Mouse (Mus musculus) cerebellum, postnatal 4 days (tissue): Measurements from ENCODE around the gene Emg1.

Source experiments
- DNase-seq, 2 experiments: peaks; one replicate each; pipeline ENCODE4 v3.0.0; 2022; ENCODE audit warnings: low spot score in 2 of 2, mixed read lengths in 1 of 2

The Emg1 gene

DNA sequence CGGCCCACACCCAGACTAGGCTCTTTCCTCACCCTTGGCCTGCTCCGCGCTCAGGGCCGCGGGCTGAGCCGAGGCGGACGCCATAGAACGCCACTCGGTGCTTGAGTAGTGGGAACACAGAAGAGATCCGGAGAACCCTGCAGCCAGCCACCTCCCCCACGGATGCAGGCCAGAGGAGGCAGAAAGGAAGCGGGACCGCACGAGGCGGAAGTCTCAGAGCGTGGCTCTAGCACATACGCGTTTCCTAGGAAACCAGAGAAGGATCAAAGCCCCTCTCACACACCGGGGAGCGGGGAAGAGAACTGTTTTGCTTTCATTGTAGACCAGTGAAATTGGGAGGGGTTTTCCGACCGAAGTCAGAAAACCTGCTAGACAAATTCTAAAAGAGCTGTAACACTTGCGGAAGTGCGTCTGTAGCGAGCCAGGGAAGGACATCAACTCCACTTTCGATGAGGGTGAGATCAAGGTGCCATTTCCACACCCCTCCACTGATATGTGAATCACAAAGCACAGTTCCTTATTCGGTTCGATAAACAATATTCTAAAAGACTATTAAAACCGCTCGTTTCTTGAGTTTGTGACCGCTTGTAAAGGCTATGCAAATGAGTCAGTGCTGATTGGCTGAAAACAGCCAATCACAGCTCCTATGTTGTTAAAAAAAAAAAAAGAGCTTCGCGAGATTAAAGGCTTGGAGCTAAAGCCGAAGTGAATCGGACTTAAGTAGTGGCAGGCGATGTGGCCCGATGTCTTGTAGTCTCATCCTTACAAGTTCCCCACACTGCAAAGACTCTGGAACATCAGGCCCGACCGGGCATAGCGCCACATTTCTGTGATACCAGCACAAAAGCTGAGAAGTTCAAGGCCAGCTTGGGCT, 29.1 kb upstream of the Emg1 start, which contains the start of gene Grcc10:
TSS of gene Grcc10 (minus strand) at position 487 of the 874 bp plus-strand sequence.
- peak; percentile 64 to 88 for DNase-seq

DNA sequence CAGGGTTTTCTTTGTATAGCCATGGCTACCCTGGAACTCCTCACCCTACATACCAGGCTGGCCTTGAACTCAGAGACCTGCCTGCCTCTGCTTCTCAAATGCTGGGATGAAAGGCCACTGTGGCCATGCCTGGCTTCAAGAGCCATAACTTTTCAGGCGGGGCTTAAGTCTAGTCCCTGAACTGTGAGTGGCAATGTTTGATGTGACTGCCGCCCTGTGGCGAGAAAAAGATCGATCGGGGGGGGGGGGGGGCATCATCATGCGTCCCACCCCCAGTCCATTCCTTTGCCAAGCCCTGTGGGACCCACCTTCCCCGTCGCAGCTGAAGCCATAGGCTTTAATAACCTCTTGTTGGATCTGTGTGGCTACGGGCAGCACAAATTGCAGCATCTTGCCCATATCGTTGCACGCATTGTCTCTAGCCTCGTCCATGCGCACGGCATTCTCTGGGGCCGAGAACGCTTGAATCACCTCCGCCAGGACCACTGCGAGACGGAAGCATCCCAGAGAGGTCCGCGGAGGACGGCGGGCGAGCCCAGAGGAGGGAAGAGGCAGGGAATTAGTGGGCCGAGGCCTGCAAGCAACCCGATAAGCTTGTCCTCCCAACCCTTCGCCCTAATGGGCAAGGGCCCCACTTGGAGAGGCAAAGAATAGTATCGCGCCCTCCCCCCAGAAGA, 28.4 kb upstream of the Emg1 start:
- DNase-seq = no peak

DNA sequence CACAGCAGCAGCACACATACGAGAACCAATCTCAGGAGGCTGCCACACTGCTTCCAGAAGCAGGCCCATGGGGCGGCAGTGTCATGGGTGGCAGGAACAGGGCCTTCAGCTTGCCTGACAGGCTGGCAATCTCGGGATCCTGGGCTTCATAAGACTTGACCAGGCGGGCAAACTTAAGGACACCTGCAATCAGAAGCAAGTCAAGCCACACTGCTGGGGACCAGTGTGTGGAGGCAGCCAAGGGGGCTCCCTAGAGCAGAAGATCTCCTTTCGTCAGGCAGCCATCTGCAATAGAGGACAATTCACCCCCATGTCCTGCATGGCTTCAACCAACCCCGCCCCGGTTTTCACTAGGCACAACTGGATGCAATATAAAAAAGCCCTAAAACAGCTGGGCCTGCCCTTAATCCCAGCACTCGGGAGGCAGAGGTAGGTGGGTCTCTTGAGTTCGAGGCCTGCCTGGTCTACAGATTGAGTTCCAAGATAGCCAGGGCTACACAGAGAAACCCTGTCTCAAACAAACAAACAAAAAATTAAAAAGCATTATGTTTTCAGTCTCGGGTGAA, 27.3 kb upstream of the Emg1 start:
- no peak for DNase-seq

DNA sequence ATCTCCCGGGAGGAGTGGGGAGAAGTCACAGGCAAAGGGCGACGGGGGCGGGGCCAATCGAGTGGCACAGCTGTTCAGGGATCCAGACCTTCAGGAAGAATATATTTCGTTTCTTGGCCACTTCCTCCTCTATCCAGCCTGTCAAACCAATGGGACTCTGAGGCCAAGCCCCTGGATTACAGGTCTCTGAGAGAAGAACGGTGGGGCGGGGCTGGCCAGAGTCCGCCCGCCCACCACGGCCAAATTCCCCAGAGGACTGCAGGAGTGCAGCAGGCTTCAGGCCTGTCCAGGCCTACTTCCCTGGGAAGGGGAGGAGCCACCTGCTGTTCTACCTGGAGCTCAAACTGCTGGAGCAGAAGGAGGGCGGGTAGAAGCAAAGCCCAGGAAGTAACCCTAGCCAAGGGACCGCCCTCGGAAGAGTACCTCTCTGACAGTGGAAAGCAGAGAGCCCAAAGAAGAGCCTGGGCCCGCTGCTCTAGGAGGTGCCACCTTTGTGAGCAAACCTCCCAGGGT, 26.6 kb upstream of the Emg1 start, which contains the start of gene Ptpn6:
TSS of gene Ptpn6 (minus strand) at position 204 of the 513 bp plus-strand sequence.
- no peak for DNase-seq

DNA sequence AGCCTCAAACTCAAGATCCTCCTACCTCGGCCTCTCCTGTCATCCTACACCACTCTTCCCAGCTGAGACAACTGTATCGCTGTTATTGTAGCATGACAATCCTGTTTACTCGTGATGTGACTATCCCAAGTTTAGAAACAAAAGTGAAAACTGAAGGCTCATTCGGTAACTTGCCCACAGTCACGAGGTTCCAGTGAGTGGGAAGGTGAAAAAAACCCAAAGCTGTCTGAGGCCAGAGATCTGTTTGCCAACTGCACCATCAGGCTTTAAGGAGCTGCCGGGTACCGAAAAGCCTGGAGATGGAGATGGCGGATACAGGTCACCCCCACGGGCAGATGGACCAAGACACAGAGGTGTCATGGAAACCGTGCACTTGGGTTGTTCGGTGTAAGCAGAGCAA, 25.1 kb upstream of the Emg1 start:
- no peak for DNase-seq

DNA sequence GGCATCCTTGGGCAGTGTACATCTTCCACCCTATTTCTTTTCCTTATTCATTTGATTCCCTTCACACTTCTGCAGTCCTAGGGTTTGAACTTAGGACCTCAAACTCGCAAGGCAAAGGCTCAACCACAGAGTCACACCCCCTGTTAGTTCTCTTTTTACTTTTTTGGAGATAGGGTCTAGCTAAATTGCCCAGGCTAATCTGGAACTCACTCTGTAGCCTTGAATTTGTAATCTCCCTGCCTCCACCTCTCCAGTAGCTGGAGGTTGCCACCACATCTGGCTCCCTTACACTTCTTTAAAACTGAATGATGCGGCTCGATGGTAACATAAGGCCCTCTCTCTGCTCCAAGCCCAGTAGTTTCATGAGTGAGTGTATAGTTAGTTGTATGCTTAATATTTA, 22.4 kb upstream of the Emg1 start:
- no peak for DNase-seq

DNA sequence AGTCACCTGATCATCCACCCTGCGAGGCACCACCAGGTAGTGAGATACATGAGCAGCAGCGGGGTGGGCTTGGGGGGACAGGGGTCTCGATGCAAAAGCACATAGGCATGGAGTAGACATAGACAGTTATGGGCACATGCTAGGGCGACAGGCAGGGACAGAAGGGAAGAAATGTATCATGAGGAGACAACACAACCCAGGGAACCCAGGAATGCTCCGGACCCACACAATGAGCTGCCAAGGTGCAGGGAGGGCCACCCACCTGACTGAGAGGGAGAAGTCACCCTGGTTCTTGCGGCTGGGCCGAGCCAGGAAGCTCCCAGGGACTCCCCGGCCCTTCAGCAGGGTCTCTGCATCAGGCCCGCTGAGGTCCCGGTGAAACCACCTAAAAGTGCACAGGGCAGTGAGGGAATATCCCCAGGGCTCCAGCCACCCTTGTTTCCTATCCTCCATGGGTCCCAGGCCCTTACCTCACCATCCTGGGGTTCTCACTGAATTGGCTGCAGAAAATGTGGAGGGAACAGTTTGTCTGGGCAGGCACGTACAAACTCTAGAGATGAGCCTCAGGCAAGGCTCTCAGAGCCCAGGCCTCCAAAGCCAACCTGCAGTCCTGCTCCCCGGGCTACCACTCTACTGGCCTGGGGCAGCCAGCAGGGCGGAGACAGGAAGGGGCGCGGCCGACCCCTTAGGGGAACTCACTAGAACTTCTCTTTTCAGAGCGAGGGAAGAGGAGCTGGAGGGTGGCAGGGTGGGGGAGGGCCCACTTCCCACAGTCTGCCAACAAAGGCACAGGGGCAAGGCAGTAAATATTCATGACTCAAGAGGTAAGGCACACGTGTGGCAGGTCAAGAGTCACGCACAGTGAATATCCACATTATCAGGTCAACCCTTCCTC, 20.7 kb upstream of the Emg1 start:
- DNase-seq = no peak

DNA sequence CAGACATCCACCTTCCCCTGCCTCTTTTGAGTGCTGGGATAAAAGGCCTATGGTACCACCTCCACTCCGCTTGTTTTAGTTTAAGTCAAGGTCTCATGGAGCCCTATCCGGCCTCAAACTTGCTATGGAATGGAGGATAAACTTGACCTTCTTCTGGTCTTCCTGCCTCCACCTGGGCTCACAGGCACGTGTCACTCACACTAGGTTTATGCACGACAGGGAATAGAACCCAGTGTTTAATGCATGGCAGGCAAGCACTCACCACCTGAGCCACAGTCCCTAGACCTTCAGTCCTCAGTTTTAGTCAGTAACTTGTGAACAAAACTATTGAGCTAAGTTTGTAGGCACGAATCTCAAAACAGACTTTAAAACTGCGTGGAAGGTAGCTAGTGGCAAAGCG, 19.1 kb upstream of the Emg1 start:
- DNase-seq = no peak

DNA sequence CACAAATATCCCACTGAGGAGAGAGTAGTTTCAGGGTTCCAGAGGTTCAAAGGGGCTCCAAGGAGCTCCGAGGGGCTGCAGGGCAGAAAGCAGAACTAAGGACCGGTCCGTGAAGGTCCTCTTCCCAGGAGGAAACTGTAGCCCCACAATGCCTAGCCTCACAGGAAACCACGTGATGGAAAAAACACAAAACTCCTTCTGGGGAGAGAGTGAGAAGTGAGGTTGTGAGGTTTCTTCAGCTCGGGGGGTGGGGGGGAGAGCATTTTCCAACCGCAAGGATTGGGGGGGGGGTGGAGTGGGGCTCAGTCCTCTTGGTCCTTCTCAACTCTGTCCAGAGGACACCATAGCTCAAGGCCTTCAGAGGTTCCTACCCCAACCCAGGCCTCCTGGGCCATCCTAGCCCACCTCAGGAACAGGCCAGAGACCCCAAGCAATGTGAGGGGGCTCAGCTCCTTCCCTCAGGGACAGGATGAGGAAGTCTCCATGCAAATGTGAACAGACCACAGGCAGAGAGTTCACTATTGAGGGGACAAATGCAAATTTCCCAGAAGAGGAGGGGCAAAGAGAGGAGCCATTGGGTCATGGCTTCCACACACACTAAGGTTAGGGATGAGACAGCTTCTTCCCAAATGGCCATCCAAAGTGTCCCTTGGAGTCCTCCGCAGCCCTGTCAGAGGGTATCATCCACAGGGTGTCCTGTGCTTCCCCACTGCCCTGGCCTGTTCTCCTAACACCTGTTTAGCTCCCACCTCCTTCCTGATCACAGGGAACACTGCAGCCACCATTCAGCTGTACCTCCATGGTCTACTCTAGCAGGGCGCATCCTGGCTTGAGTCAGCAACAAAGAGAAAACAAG, 18.1 kb upstream of the Emg1 start:
- DNase-seq = no peak

DNA sequence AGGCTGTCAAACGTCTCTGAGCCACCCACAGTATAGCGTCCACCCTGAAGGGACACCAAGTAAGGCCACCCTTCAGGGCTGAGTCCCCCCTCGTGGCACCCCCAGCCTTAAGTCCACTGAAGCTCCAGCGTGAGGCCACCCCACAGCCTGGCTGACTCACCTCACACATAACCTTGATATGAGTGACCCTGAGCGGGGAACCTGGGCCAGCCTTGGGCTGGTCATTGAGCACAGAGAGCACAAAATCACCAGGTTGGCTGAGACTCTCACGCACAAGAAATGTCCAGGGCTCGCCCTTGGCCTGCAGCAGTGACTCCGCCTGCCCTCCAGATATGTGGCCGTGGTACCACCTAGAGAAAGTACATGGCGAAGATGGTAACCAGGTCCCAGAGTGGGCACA, 16.6 kb upstream of the Emg1 start:
- no peak for DNase-seq

DNA sequence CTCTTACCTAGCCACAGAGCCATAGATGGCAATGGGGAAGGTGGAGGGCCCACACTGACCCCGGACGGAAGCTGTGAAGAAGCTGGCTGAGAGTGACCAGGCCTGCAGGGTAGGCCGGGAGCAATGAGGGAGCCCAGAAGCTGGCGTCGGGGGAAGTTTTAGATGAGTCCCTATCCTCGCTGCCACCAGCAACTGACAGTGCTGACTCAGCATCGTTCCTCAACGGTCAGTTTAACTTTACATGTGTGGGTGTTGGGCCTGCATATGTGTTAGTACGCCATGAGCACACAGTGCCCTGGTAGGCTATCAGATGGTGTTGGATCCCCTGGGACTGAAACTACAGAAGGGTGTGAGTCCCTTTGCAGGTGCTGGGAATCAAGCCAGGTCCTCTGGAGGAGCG, 12.5 kb upstream of the Emg1 start:
- DNase-seq = no peak

DNA sequence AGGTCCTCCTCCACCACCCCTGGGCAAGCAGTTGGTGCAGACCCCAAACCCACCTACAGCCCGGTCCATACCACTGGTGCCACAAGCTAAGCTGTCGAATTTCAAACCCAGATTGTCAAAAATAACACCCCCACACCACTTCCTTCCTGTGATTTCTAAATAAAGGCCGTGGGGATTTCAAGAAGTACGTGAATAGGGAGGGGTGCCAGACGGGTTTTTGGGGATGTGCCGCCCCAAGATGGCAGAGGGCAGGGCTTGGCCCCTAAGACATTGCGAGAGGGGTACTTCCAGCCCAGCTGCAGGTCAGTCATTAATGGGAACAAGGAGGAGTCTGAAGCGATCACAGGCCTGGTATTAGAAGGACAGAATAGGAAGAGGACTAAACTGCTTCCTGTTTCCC, 11.6 kb upstream of the Emg1 start:
- DNase-seq = no peak

DNA sequence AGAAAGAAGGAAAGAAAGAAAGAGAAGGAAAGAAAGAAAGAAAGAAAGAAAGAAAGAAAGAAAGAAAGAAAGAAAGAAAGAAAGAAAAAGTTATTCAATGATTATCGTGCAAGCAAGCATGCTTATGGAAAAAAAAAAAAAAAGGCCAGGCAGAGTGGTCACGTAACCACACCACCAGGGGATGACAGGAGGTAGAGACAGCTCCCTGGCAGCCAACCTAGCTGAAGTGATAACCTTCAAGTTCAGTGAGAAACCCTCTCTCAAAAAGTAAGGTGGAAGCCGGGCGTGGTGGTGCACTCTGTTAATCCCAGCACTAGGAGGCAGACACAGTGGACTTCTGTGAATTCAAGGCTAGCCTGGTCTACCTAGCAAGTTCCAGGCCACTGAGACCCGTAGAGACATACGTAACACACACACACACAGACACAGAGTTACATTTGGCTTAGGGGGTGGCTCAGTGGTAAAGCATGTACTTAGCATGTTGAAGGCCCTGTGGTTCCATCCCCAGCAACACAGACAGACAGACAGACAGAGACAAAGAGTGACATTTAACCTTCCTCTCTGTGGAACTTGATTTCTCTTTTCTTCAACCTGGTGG, 11.0 kb upstream of the Emg1 start:
- DNase-seq = no peak

DNA sequence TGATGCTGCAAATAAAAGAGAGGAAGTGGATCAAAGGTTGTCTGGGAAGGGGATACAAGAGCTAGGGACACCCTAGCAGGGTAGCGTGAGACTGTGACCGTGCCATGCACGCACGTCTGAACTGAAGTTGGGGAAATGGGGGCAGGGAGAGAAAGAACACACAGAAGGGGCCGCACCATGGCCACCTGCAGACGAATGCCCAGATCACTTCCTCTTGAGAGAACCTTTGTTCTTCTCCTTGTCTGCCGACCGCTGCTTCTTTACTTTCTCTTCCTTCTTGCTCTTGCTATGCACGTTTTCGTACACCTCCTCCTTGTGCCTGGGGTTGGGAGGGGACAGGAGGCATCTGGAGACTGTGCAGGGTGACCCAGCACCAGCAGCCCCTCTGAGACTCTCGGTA, 8.9 kb upstream of the Emg1 start:
- no peak for DNase-seq

DNA sequence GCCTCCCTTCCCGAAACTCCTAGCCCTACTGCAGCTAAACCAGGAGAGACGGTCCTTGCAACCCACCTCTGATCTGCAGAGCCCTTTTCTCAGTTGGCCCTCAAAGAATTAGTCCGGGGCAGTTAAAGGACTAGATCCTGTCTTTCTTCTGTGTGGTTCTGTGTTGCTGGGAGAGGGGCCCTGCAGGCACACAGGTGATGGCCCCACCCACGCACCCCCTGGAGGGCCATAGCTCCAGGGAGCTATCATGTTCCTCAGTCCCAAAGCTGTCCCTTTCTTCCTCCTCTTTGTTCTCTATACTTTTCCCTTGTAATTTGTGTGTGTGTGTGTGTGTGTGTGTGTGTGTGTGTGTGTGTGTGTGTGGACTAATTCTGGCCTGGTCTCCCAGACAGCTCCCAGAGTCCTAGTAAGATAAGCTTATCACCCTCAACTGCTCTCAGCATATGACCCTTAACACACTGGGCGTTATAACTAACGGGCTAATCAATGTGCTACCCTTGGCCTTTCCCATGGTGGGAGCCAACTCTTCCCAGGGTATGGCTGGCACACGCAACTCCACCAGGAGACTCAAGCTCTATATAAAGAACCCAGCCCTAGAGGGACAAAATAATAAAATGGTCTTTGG, 7.5 kb upstream of the Emg1 start:
- DNase-seq = no peak

DNA sequence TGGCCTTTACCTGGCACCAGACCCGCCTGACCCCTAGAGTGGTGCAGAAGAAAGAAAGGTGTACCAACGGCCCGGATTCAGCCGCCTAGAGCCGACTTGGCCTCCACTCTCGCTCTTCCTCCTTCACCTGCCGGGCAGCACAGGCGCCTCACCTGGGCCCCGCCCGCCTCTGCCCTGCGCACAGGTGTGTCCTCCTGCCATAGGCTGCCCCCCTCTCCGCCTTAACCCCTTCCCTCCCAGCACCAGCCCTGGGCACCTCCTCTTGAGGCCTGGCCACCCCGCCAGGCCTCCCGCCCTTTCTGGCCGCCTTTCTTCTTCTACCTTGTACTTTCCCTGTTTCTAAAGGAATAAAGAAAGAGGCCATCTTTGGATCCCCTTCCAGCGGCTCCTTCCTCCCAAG, 6.7 kb upstream of the Emg1 start:
- DNase-seq = no peak

DNA sequence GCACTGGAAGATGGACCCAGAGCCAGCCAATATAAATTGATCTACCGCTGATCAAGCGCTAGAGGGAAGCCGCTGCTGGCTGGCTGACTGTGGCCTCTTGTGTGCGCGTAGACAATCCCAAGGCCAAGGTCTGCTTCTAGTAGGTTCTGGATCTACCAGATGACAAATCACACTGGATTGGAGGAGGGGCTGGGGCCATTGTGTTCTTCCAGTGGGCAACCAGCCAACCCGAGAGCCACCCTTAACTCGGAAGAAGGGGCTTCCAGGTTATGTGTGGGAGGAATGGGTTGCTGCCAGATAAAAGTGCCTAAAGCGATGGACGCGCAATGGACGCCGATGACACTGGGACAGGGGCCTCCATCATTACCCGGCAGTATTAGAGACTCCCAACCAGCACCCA, 6.0 kb upstream of the Emg1 start:
- DNase-seq = no peak

DNA sequence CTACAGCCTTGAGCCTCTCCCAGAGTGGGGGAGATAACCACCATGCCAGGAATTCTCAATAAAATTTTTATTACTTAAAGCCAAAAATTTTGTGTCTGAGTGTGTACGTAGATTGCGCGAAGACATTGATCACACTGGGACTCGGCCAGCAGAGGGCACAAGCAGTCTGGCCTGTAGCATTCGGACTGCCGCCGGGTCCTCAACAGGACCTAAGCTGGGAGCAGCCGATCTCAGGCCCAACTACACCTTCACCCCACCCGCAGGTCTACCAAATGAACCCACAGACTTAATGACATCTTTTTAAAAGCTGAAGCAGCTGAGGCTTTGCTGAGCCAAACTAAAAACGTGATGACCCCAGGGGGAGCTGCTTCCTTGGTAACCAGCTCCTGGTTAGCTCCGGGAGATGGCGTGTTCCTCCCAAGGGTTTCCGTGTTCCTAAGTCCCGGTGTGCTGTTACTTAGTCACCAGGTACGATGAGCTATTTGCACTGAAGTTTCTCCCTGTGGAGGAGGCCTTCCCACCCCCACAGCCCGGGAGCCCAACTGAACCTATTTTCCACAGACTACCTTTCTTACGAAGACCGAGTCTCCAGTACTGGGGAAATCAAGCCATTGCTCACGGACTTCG, 5.0 kb upstream of the Emg1 start:
- DNase-seq = no peak

DNA sequence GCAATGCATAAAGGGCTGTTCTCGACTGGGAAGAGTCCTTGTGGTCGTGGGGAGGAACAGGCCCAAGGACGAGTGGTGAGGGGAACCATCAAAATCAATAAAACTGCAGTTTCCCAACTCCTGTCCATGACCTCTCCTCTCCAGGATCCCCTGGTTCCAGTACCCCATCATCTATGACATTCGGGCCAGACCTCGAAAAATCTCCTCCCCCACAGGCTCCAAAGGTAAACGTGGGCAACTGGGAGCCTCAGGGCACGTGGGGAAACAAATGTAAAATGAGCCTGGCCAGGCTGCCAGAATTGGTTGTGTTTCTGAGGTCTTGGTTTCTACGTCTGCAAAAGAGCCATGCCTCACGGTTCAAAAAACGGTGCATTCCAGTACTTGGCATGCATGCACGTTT, 940 bp upstream of the Emg1 start:
- DNase-seq = no peak
